Mouse (Mus musculus) limb, embryonic 14.5 days (tissue): ENCODE measurements at regions not wholly inside any gene's neighbourhood (a gene's known extent, or its start where the extent isn't known, plus 50 kb on each side); places are given as distances from the start of the nearest gene placed in this dataset.

Experiments used
- ATAC-seq: fragments of 200-750 bp; cut with Nextera tagmentation; 2 replicates; pipeline ENCODE4 v1.8.0; 2017; ENCODE audit warnings: low read depth, moderate number of reproducible peaks, moderate TSS enrichment; ENCODE audit not compliant: low FRiP score
- DNase-seq: peaks from one replicate; pipeline ENCODE4 v3.0.0-alpha.2; 2015; ENCODE audit warnings: low spot score
- H3K27ac ChIP-seq: fragments of 300-500 bp; sonication (generic); replicated peaks from 2 replicates; pipeline ENCODE4 v1.5.1; 2014; ENCODE audit warnings: low read depth, mild to moderate bottlenecking, low read length, moderate library complexity, mixed read lengths
- H3K27me3 ChIP-seq: fragments of 300-500 bp; sonication (generic); 2 replicates; pipeline ENCODE4 v1.6.1; 2014; ENCODE audit warnings: low read length, mixed read lengths; ENCODE audit not compliant: control insufficient read depth, insufficient read depth
- H3K36me3 ChIP-seq: fragments of 300-500 bp; sonication (generic); 2 replicates; pipeline ENCODE4 v1.6.1; 2014; ENCODE audit warnings: mild to moderate bottlenecking, low read length, moderate library complexity, mixed read lengths; ENCODE audit not compliant: control insufficient read depth, insufficient read depth
- H3K4me1 ChIP-seq: fragments of 300-500 bp; sonication (generic); 2 replicates; pipeline ENCODE4 v1.6.1; 2014; ENCODE audit warnings: antibody characterized with exemption, low read length, mixed read lengths; ENCODE audit not compliant: control insufficient read depth, insufficient read depth
- H3K4me2 ChIP-seq: fragments of 300-500 bp; sonication (generic); replicated peaks from 2 replicates; pipeline ENCODE4 v1.6.1; 2014; ENCODE audit warnings: low read depth, mild to moderate bottlenecking, low read length, moderate library complexity; ENCODE audit not compliant: severe bottlenecking
- H3K4me3 ChIP-seq: fragments of 300-500 bp; sonication (generic); replicated peaks from 2 replicates; pipeline ENCODE4 v1.5.1; 2014; ENCODE audit warnings: low read length
- H3K9ac ChIP-seq: fragments of 300-500 bp; sonication (generic); 2 replicates; pipeline ENCODE4 v1.6.1; 2014; ENCODE audit warnings: mild to moderate bottlenecking, low read depth, low read length, moderate library complexity; ENCODE audit not compliant: severe bottlenecking
- H3K9me3 ChIP-seq: fragments of 300-500 bp; sonication (generic); 2 replicates; pipeline ENCODE4 v1.6.1; 2016; ENCODE audit warnings: low read length; ENCODE audit not compliant: control insufficient read depth
- POLR2A ChIP-seq: fragments of 200-500 bp; IDR thresholded peaks from 2 replicates; pipeline ENCODE4 v1.8.0; 2012; ENCODE audit warnings: inconsistent platforms, mild to moderate bottlenecking, moderate library complexity, borderline replicate concordance; ENCODE audit not compliant: insufficient read depth, insufficient read length; ENCODE audit errors: extremely low read depth
- WGBS: fragments of 180-500 bp; shearing (Covaris S2); extraction: QIAGEN DNeasy Blood & Tissue Kit; methylation state at CpG from one replicate; pipeline ENCODE4 v1.1.7; 2014; 5-methylcytosine and 5-hydroxymethylcytosine counted together

DNA sequence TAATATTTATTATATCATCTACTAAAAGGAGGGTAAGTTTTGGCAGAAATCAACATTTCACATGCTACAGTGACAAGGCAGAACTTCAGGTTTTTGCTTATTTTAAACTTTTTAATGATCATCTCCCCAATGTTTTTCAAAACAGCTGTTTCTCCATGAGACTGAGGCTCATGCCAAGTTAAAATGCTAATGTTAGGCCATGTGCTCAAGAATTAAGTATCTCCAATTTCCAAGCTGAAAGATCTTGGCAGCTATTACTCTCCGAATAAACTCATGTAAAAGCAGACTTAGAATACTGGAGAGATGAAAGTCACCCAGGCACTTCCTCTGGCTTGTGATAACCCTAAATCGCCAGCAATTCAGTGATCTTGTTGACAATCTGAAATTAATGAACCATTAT is 1173.5 kb upstream of the Adgrl3 start:
- 69% methylated on average over 2 of the region's 2 CpGs for WGBS
- Histone ChIP-seq H3K27me3 (no peaks in the 10 kb centered on the region), H3K4me1 (no peaks in the 10 kb centered on the region), H3K27ac (no peak overlapping the region), H3K4me2 (no peak overlapping the region), H3K9ac (no peak overlapping the region), H3K4me3 (no peak overlapping the region), H3K36me3 (no peaks in the 10 kb centered on the region), H3K9me3 (no peaks in the 10 kb centered on the region)
- no peak for TF ChIP-seq POLR2A
- DNase-seq (no peak), ATAC-seq (no peak)

DNA sequence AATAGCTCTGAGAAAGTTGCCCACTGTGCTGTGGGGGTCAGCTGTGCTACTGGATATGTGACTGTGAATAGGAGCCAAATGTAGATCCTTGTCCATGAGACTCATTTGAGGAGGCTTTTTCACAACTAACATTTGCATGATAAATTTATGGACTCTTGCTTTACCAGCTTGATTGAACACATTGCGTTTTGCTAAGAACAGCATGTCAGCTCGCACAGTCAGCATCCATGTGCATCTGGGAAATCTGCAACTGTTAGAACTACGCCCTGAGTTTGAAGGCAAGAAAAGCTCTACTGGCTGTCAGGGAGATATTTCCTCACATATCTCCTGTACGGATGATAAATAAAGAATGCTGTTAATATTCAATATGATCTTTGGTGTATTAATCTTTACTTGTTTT is 1164.1 kb upstream of the Adgrl3 start:
- Histone ChIP-seq H3K4me2 (no peak overlapping the region), H3K27ac (no peak overlapping the region), H3K27me3 (no peaks in the 10 kb centered on the region), H3K4me3 (no peak overlapping the region), H3K36me3 (no peaks in the 10 kb centered on the region), H3K9me3 (no peaks in the 10 kb centered on the region), H3K9ac (no peak overlapping the region), H3K4me1 (no peaks in the 10 kb centered on the region)
- no peak for TF ChIP-seq POLR2A
- DNase-seq (no peak), ATAC-seq (no peak)
- WGBS, result 92% methylated on average over 4 of the region's 4 CpGs

DNA sequence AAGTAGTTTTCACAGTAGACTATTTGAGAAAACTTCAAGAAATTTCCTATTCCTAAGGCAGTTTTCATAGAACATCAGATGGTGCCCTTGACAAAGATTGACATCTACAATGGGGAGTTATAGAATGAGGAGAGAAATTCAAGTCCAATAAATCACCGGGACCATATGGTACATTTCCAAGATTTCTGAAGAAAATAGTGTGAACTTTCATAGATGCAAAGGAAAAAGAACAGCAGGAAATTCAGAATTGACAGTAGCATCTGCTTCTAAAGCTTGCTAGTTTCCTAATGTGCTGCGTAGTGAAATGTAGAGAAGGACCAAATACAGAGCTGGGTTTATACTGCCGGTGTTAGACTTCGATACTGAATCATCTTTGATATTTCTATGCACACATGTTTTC is 1119.2 kb upstream of the Adgrl3 start:
- no peak for DNase-seq
- no peaks in the 10 kb centered on the region for H3K9me3 ChIP-seq
- no peak overlapping the region for H3K9ac ChIP-seq
- no peak overlapping the region for H3K27ac ChIP-seq
- no peaks in the 10 kb centered on the region for H3K36me3 ChIP-seq
- H3K4me1 ChIP-seq, result no peaks in the 10 kb centered on the region
- no peak overlapping the region for H3K4me2 ChIP-seq
- no peak overlapping the region for H3K4me3 ChIP-seq
- no peak for ATAC-seq
- 82% methylated on average over 4 of the region's 4 CpGs for WGBS
- H3K27me3 ChIP-seq, result no peaks in the 10 kb centered on the region
- TF ChIP-seq POLR2A, result no peak

DNA sequence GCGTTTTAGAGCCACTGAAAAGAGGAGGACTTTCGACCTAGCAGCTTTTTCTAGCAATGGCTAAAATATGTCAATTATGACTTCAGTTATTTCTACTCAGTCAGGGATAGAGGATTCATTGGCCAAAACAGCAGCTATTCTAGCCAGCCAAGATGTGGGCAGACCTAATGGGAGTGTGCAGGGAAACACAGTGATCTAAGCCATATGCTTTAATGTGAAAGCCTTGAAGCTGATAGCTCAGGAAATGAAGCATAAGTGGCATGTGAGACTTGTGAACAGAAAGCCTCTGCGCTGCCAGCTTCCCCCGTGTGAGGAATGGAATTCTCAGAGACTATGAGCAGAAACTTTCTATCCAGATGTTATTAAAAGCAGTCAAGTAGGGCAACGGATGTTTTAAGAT is 1114.6 kb upstream of the Adgrl3 start:
- Histone ChIP-seq H3K4me2 (no peak overlapping the region), H3K9ac (no peak overlapping the region), H3K4me3 (no peak overlapping the region), H3K4me1 (no peaks in the 10 kb centered on the region), H3K36me3 (no peaks in the 10 kb centered on the region), H3K9me3 (no peaks in the 10 kb centered on the region), H3K27me3 (no peaks in the 10 kb centered on the region), H3K27ac (no peak overlapping the region)
- DNase-seq, result peak; percentile 40
- 34% methylated on average over 5 of the region's 5 CpGs for WGBS
- no peak for ATAC-seq
- TF ChIP-seq POLR2A, result no peak
